Mouse (Mus musculus) intestine, embryonic 15.5 days (tissue): ENCODE measurements around the gene Trpv2. TPM values are rescaled to one million over a fixed set of nuclear protein-coding genes. Genes with fewer than 3 reads are reported as not detected.

Source experiments
- ATAC-seq: fragments of 200-750 bp; cut with Nextera tagmentation; 2 replicates; pipeline ENCODE4 v1.8.0; 2017; ENCODE audit warnings: moderate TSS enrichment, moderate library complexity
- H3K27ac ChIP-seq: fragments of 300-500 bp; sonication (generic); 2 replicates; pipeline ENCODE4 v1.5.1; 2015; ENCODE audit warnings: mild to moderate bottlenecking, inconsistent platforms
- H3K27me3 ChIP-seq: fragments of 300-500 bp; sonication (generic); replicated peaks from 2 replicates; pipeline ENCODE4 v1.6.1; 2015; ENCODE audit warnings: inconsistent platforms
- H3K36me3 ChIP-seq: fragments of 300-500 bp; sonication (generic); 2 replicates; pipeline ENCODE4 v1.6.1; 2015; ENCODE audit warnings: inconsistent platforms
- H3K4me1 ChIP-seq: fragments of 300-500 bp; sonication (generic); replicated peaks from 2 replicates; pipeline ENCODE4 v1.6.1; 2015; ENCODE audit warnings: inconsistent platforms
- H3K4me2 ChIP-seq: fragments of 300-500 bp; sonication (generic); replicated peaks from 2 replicates; pipeline ENCODE4 v1.6.1; 2015; ENCODE audit warnings: mild to moderate bottlenecking, inconsistent platforms
- H3K4me3 ChIP-seq: fragments of 300-500 bp; sonication (generic); replicated peaks from 2 replicates; pipeline ENCODE4 v1.5.1; 2015; ENCODE audit warnings: inconsistent platforms
- H3K9ac ChIP-seq: fragments of 300-500 bp; sonication (generic); 2 replicates; pipeline ENCODE4 v1.6.1; 2015; ENCODE audit warnings: inconsistent platforms
- H3K9me3 ChIP-seq: fragments of 300-500 bp; sonication (generic); 2 replicates; pipeline ENCODE4 v1.6.1; 2016; ENCODE audit warnings: inconsistent platforms
- WGBS: fragments of 180-500 bp; shearing (Covaris S2); methylation state at CpG from one replicate; pipeline ENCODE4 v1.1.7; 2015; 5-methylcytosine and 5-hydroxymethylcytosine counted together
- polyA plus RNA-seq: library from polyadenylated mRNA; unstranded; fragments of >200 nt; fragmentation: Nextera tagmentation; extraction: Ambion mirVana; gene quantifications from 2 replicates; pipeline ENCODE4 v1.2.1, GENCODE M21; 2015

The Trpv2 gene
- polyA plus RNA-seq, 1 experiment from 2014 or later = 10.7 TPM

- Histone ChIP-seq H3K9me3 (no peaks in the 10 kb centered on the region; the same call in 1 of the 2 replicates), H3K4me1 (peaks cover 25% of the 10 kb centered on the region), H3K9ac (no peak overlapping the region), H3K27me3 (no peaks in the 10 kb centered on the region), H3K36me3 (no peaks in the 10 kb centered on the region), H3K27ac (peak overlapping the region; percentile 89), H3K4me2 (peak overlapping the region; percentile 30), H3K4me3 (no peak overlapping the region)
- ATAC-seq = peak; percentile 86
- 41% methylated on average over 10 of the region's 10 CpGs for WGBS
Observed at GRCm38 (mm10) chr11:62624341-62625291, 50.3 kb downstream of the Trpv2 start.

- H3K36me3 ChIP-seq = no peaks in the 10 kb centered on the region
- H3K27me3 ChIP-seq = no peaks in the 10 kb centered on the region
- H3K4me1 ChIP-seq = peaks cover 34% of the 10 kb centered on the region
- no peak overlapping the region for H3K9ac ChIP-seq
- 5% methylated on average over 9 of the region's 9 CpGs for WGBS
- peak; percentile 27 for ATAC-seq
- peak overlapping the region; percentile 67 for H3K27ac ChIP-seq
- H3K4me3 ChIP-seq = no peak overlapping the region
- H3K4me2 ChIP-seq = peak overlapping the region; percentile 30
- no peaks in the 10 kb centered on the region; the same call in 1 of the 2 replicates for H3K9me3 ChIP-seq
Observed at GRCm38 (mm10) chr11:62629352-62630224, 55.3 kb downstream of the Trpv2 start.

- Histone ChIP-seq H3K9me3 (no peaks in the 10 kb centered on the region; the same call in 1 of the 2 replicates), H3K4me1 (peaks cover 30% of the 10 kb centered on the region), H3K27ac (peak overlapping the region; percentile 67), H3K9ac (peak overlapping the region; percentile 6; the same call in 1 of the 2 replicates), H3K27me3 (no peaks in the 10 kb centered on the region), H3K36me3 (no peaks in the 10 kb centered on the region), H3K4me2 (peak overlapping the region; percentile 30; the same call in 1 of the 2 replicates), H3K4me3 (no peak overlapping the region)
- peak; percentile 39 for ATAC-seq
- WGBS = 9% methylated on average over 11 of the region's 11 CpGs
Observed at GRCm38 (mm10) chr11:62630225-62630821, 56.0 kb downstream of the Trpv2 start.

GRCm38 (mm10) chr11:62631138-62631537 lies 56.9 kb downstream of the Trpv2 start:
- ATAC-seq = no peak
- Histone ChIP-seq H3K4me2 (no peak overlapping the region), H3K9ac (no peak overlapping the region), H3K9me3 (no peaks in the 10 kb centered on the region; the same call in 1 of the 2 replicates), H3K4me3 (no peak overlapping the region), H3K27ac (no peak overlapping the region), H3K27me3 (no peaks in the 10 kb centered on the region), H3K4me1 (peaks cover 32% of the 10 kb centered on the region), H3K36me3 (no peaks in the 10 kb centered on the region)
- 58% methylated on average over 4 of the region's 4 CpGs for WGBS

GRCm38 (mm10) chr11:62635406-62635805 lies 61.1 kb downstream of the Trpv2 start:
- no peak overlapping the region for H3K4me3 ChIP-seq
- H3K4me2 ChIP-seq = no peak overlapping the region
- ATAC-seq = no peak
- 0 out of 2 replicates have a peak overlapping the region, but pooled peaks have one; percentile 2 for H3K27ac ChIP-seq
- H3K4me1 ChIP-seq = peaks cover 22% of the 10 kb centered on the region
- 54% methylated on average over 3 of the region's 3 CpGs for WGBS
- H3K9me3 ChIP-seq = no peaks in the 10 kb centered on the region
- H3K27me3 ChIP-seq = no peaks in the 10 kb centered on the region
- H3K36me3 ChIP-seq = no peaks in the 10 kb centered on the region
- H3K9ac ChIP-seq = no peak overlapping the region

- H3K4me2 ChIP-seq = no peak overlapping the region
- peaks cover 15% of the 10 kb centered on the region for H3K4me1 ChIP-seq
- 63% methylated on average over 11 of the region's 11 CpGs for WGBS
- H3K36me3 ChIP-seq = no peaks in the 10 kb centered on the region
- no peak overlapping the region for H3K4me3 ChIP-seq
- H3K9ac ChIP-seq = no peak overlapping the region
- no peak for ATAC-seq
- no peaks in the 10 kb centered on the region for H3K27me3 ChIP-seq
- no peak overlapping the region for H3K27ac ChIP-seq
- no peaks in the 10 kb centered on the region for H3K9me3 ChIP-seq
Observed at GRCm38 (mm10) chr11:62636105-62636839, 62.0 kb downstream of the Trpv2 start.

- H3K4me3 ChIP-seq = no peak overlapping the region
- H3K4me1 ChIP-seq = peaks cover 17% of the 10 kb centered on the region
- no peaks in the 10 kb centered on the region for H3K36me3 ChIP-seq
- whole genome bisulfite sequencing = 73% methylated on average over 3 of the region's 3 CpGs
- no peak for ATAC-seq
- H3K4me2 ChIP-seq = no peak overlapping the region
- no peaks in the 10 kb centered on the region for H3K9me3 ChIP-seq
- H3K27ac ChIP-seq = no peak overlapping the region
- H3K27me3 ChIP-seq = no peaks in the 10 kb centered on the region
- no peak overlapping the region for H3K9ac ChIP-seq
Observed at GRCm38 (mm10) chr11:62636840-62637221, 62.5 kb downstream of the Trpv2 start.

- Histone ChIP-seq H3K4me1 (peaks cover 18% of the 10 kb centered on the region), H3K36me3 (no peaks in the 10 kb centered on the region), H3K4me3 (no peak overlapping the region), H3K27ac (no peak overlapping the region), H3K9ac (no peak overlapping the region), H3K27me3 (no peaks in the 10 kb centered on the region), H3K9me3 (no peaks in the 10 kb centered on the region), H3K4me2 (no peak overlapping the region)
- no peak for ATAC-seq
- 88% methylated on average over 5 of the region's 5 CpGs for WGBS
Observed at GRCm38 (mm10) chr11:62637401-62637800, 63.1 kb downstream of the Trpv2 start.

- no peak overlapping the region for H3K27ac ChIP-seq
- WGBS = 82% methylated on average over 6 of the region's 6 CpGs
- H3K4me2 ChIP-seq = no peak overlapping the region
- H3K27me3 ChIP-seq = no peaks in the 10 kb centered on the region
- H3K9ac ChIP-seq = no peak overlapping the region
- H3K9me3 ChIP-seq = no peaks in the 10 kb centered on the region
- no peaks in the 10 kb centered on the region for H3K36me3 ChIP-seq
- peaks cover 20% of the 10 kb centered on the region for H3K4me1 ChIP-seq
- ATAC-seq = no peak
- H3K4me3 ChIP-seq = no peak overlapping the region
Observed at GRCm38 (mm10) chr11:62637806-62638205, 63.5 kb downstream of the Trpv2 start.

GRCm38 (mm10) chr11:62638402-62638801 lies 64.1 kb downstream of the Trpv2 start:
- H3K36me3 ChIP-seq = no peaks in the 10 kb centered on the region
- H3K27ac ChIP-seq = no peak overlapping the region
- no peak for ATAC-seq
- H3K9ac ChIP-seq = no peak overlapping the region
- no peak overlapping the region for H3K4me2 ChIP-seq
- no peaks in the 10 kb centered on the region for H3K9me3 ChIP-seq
- no peaks in the 10 kb centered on the region for H3K27me3 ChIP-seq
- no peak overlapping the region for H3K4me3 ChIP-seq
- peaks cover 25% of the 10 kb centered on the region for H3K4me1 ChIP-seq
- 85% methylated on average over 4 of the region's 4 CpGs for WGBS

- peaks cover 41% of the 10 kb centered on the region for H3K4me1 ChIP-seq
- H3K4me2 ChIP-seq = no peak overlapping the region
- H3K36me3 ChIP-seq = no peaks in the 10 kb centered on the region
- no peak for ATAC-seq
- no peak overlapping the region for H3K4me3 ChIP-seq
- H3K9ac ChIP-seq = no peak overlapping the region
- 83% methylated on average over 3 of the region's 3 CpGs for WGBS
- no peak overlapping the region for H3K27ac ChIP-seq
- H3K27me3 ChIP-seq = no peaks in the 10 kb centered on the region
- H3K9me3 ChIP-seq = no peaks in the 10 kb centered on the region
Observed at GRCm38 (mm10) chr11:62640378-62640777, 66.1 kb downstream of the Trpv2 start.
